Mouse (Mus musculus) limb, embryonic 12.5 days (tissue): ENCODE results near the gene 4930523C07Rik. TPM values are rescaled to one million over a fixed set of nuclear protein-coding genes. Genes with fewer than 3 reads are reported as not detected.

ENCODE experiments used
- ATAC-seq: fragments of 200-750 bp; cut with Nextera tagmentation; 2 replicates; pipeline ENCODE4 v1.8.0; 2017; ENCODE audit warnings: low read depth, moderate TSS enrichment; ENCODE audit not compliant: insufficient number of reproducible peaks, insufficient read depth, low FRiP score, low TSS enrichment
- H3K27ac ChIP-seq: fragments of 300-500 bp; sonication (generic); 2 replicates; pipeline ENCODE4 v1.5.1; 2016; ENCODE audit warnings: mild to moderate bottlenecking, moderate library complexity
- H3K27me3 ChIP-seq: fragments of 300-500 bp; sonication (generic); 2 replicates; pipeline ENCODE4 v1.6.1; 2016; ENCODE audit warnings: mild to moderate bottlenecking, moderate library complexity
- H3K36me3 ChIP-seq: fragments of 300-500 bp; sonication (generic); 2 replicates; pipeline ENCODE4 v1.6.1; 2016; ENCODE audit warnings: mild to moderate bottlenecking, moderate library complexity
- H3K4me1 ChIP-seq: fragments of 300-500 bp; sonication (generic); replicated peaks from 2 replicates; pipeline ENCODE4 v1.6.1; 2016
- H3K4me2 ChIP-seq: fragments of 300-500 bp; sonication (generic); 2 replicates; pipeline ENCODE4 v1.6.1; 2016; ENCODE audit warnings: mild to moderate bottlenecking, moderate library complexity
- H3K4me3 ChIP-seq: fragments of 300-500 bp; sonication (generic); replicated peaks from 2 replicates; pipeline ENCODE4 v1.5.1; 2016; ENCODE audit warnings: mild to moderate bottlenecking
- H3K9ac ChIP-seq: fragments of 300-500 bp; sonication (generic); replicated peaks from 2 replicates; pipeline ENCODE4 v1.6.1; 2016; ENCODE audit warnings: mild to moderate bottlenecking, moderate library complexity
- H3K9me3 ChIP-seq: fragments of 300-500 bp; sonication (generic); 2 replicates; pipeline ENCODE4 v1.6.1; 2016; ENCODE audit warnings: mild to moderate bottlenecking, moderate library complexity
- WGBS: fragments of 180-500 bp; shearing (Covaris S2); methylation state at CpG from one replicate; pipeline ENCODE4 v1.1.7; 2016; 5-methylcytosine and 5-hydroxymethylcytosine counted together
- polyA plus RNA-seq: library from polyadenylated mRNA; unstranded; fragments of >200 nt; fragmentation: Nextera tagmentation; extraction: Ambion mirVana; gene quantifications from 2 replicates; pipeline ENCODE4 v1.2.1, GENCODE M21; 2016

4930523C07Rik gene
- polyA plus RNA-seq, result 3.5 and 3.8 TPM in 2 replicates

DNA sequence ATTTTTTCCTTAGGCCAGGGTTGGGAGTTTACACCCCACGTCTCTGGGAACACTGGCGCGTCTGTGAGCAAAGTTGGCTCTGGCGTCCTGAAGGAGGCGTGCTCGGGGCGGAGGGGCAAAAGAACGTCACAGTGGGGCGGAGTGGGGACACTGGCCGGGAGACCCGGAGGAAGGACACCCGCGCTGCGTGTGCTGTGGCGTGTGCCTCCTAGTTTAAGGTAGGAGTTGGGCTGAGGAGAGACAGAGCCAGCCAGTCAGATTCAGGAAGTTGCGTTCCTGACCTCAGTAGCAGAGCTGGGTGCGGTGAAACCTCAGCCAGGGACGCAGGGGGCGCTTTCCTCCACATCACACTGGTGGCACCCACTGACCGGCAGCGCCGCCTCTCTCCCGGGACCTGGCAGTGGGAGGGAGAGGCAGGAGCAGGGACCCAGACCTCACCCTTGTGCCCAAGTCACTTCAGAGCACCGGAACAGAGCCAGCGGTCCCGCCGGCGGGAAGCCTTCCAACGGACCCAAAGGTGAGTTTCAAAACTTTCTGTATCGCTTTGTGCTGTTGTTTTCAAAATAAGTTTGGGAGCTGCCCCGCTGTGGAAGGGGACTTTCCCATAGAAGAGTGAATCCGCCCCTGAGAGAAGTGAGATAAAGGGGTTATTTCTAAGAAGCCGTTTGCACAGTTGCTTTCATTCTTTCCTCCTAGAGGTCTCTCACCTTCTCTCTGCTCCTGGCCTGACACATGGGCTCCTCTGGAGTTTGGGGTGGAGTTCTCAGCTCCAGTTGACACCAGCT lies at the start of gene 4930523C07Rik:
Gene 4930523C07Rik (plus strand): TSS at position 146 of the 785 bp plus-strand sequence.
- 3% methylated on average over 33 of the region's 33 CpGs for WGBS
- H3K4me3 ChIP-seq, result peak within 1 kb of the TSS; percentile 49
- no peak within 1 kb of the TSS for H3K27ac ChIP-seq
- H3K27me3 ChIP-seq, result 0 out of 2 replicates have a peak, but pooled peaks cover 7% of the 10 kb centered on the region
- H3K4me1 ChIP-seq, result no peaks in the 10 kb centered on the region
- peak; percentile 74 for ATAC-seq
- no peaks in the 10 kb centered on the region for H3K36me3 ChIP-seq
- peak within 1 kb of the TSS; percentile 76 for H3K4me2 ChIP-seq
- no peaks in the 10 kb centered on the region for H3K9me3 ChIP-seq
- H3K9ac ChIP-seq, result peak within 1 kb of the TSS; percentile 63

DNA sequence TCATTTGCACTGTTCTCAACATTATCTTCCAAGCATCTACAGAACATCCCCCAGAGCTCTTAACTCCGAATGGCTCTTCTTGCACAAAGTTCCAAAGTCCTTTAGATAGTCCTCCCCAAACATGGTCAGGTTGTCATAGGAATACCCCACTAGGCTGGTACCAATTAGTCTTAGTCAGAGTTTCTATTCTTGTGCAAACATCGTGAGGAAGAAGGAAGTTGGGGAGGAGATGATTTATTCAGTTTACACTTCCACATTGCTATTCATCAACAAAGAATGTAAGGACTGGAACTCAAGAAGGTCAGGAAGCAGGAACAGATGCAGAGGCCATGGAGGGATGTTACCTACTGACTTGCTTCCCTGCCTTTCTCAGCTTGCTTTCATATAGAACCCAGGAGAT lies 46.9 kb upstream of the 4930523C07Rik start:
- Histone ChIP-seq H3K9ac (no peak overlapping the region), H3K36me3 (no peaks in the 10 kb centered on the region), H3K9me3 (no peaks in the 10 kb centered on the region), H3K27me3 (no peaks in the 10 kb centered on the region), H3K4me3 (no peak overlapping the region), H3K27ac (no peak overlapping the region), H3K4me1 (no peaks in the 10 kb centered on the region), H3K4me2 (no peak overlapping the region)
- no peak for ATAC-seq
- 71% methylated on average over 2 of the region's 2 CpGs for WGBS

GRCm38 (mm10) chr1:159998349-159998748 lies 45.8 kb upstream of the 4930523C07Rik start:
- Histone ChIP-seq H3K4me3 (no peak overlapping the region), H3K9me3 (no peaks in the 10 kb centered on the region), H3K36me3 (no peaks in the 10 kb centered on the region), H3K27ac (no peak overlapping the region), H3K4me2 (no peak overlapping the region), H3K27me3 (no peaks in the 10 kb centered on the region), H3K4me1 (no peaks in the 10 kb centered on the region), H3K9ac (no peak overlapping the region)
- WGBS, result 91% methylated on average over 1 of the region's 1 CpGs
- ATAC-seq, result no peak

GRCm38 (mm10) chr1:159999232-159999631 lies 45.0 kb upstream of the 4930523C07Rik start:
- H3K27ac ChIP-seq, result no peak overlapping the region
- no peaks in the 10 kb centered on the region for H3K36me3 ChIP-seq
- no peaks in the 10 kb centered on the region for H3K4me1 ChIP-seq
- no peaks in the 10 kb centered on the region for H3K9me3 ChIP-seq
- H3K4me3 ChIP-seq, result no peak overlapping the region
- no peak overlapping the region for H3K4me2 ChIP-seq
- 76% methylated on average over 3 of the region's 3 CpGs for WGBS
- H3K9ac ChIP-seq, result no peak overlapping the region
- ATAC-seq, result no peak
- no peaks in the 10 kb centered on the region for H3K27me3 ChIP-seq

GRCm38 (mm10) chr1:160005319-160005718 lies 38.9 kb upstream of the 4930523C07Rik start:
- no peak for ATAC-seq
- H3K9me3 ChIP-seq, result no peaks in the 10 kb centered on the region
- no peak overlapping the region for H3K4me3 ChIP-seq
- H3K27me3 ChIP-seq, result no peaks in the 10 kb centered on the region
- no peak overlapping the region for H3K4me2 ChIP-seq
- no peak overlapping the region for H3K9ac ChIP-seq
- H3K36me3 ChIP-seq, result no peaks in the 10 kb centered on the region
- H3K4me1 ChIP-seq, result no peaks in the 10 kb centered on the region
- H3K27ac ChIP-seq, result no peak overlapping the region
- 68% methylated on average over 4 of the region's 4 CpGs for WGBS

DNA sequence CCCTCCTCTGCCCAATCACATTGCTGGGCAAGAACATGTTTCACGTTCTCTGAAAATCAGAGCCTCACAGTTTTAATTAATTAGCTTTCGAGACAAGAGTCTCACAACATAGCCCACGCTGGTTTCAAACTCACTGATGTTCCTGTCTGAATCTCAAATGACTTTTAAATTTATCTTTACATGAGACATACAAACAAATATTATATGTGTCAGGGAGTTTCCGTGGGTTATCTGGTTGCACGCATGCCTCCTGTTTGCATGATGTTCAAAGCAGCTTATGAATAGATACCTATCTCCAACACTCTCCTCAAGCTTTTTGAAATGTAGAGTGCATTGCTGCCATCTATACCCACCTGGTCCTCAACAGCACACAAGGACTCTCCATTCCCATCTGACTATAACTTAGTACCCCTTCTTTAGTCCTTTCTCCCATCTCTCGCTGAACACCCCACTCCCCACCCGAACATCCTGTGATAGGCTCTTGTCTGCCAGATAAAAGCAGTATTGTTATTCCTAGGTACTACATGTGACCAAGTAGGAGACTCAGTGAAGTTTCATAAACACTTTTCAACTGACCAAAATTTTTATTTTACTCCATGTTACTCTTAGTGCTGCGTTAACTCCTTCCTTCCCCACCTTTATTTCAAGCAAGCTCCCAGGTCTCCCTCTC lies 37.1 kb upstream of the 4930523C07Rik start:
- no peaks in the 10 kb centered on the region for H3K27me3 ChIP-seq
- 86% methylated on average over 8 of the region's 8 CpGs for WGBS

GRCm38 (mm10) chr1:160013042-160013441 lies 31.1 kb upstream of the 4930523C07Rik start:
- H3K9me3 ChIP-seq, result no peaks in the 10 kb centered on the region
- H3K4me1 ChIP-seq, result no peaks in the 10 kb centered on the region
- no peak overlapping the region for H3K9ac ChIP-seq
- no peak overlapping the region for H3K4me2 ChIP-seq
- no peak overlapping the region for H3K4me3 ChIP-seq
- WGBS, result 90% methylated on average over 3 of the region's 3 CpGs
- ATAC-seq, result no peak
- H3K36me3 ChIP-seq, result no peaks in the 10 kb centered on the region
- H3K27ac ChIP-seq, result no peak overlapping the region
- H3K27me3 ChIP-seq, result no peaks in the 10 kb centered on the region

More for the DNA sequence above, 37.1 kb upstream of the 4930523C07Rik start:
- Histone ChIP-seq H3K9ac (no peak overlapping the region), H3K4me3 (no peak overlapping the region), H3K4me1 (no peaks in the 10 kb centered on the region), H3K4me2 (no peak overlapping the region), H3K36me3 (no peaks in the 10 kb centered on the region), H3K27ac (no peak overlapping the region), H3K9me3 (no peaks in the 10 kb centered on the region)
- no peak for ATAC-seq

DNA sequence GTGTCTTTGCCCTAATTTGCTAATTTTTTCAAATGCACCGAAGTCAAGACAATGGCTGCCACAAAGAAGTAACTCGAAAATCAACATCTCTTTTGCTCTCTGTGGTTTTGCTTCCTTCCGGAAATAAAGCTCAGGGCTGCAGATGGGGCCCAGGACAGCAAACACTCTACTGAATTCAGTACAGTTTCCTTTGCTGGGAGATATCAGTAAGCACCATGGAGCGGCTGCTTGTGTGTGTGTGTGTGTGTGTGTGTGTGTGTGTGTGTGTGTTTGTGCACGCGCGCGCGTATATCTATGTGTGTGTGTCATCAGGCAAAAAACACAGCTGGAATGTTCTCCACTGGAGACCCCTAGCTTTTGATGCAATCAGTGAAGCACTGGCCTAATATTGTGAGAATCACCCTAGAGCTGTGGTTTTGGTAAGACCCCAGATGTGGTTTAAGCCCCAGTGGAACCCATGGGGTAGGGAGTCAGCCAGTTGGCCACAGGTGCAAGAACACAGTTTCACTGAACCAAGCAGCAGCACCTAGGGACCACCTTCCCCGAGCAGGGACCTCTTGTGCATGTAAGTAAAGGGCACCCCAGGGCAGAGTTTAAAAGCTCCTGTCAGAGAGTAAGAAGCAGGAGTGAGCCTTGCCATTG lies 19.7 kb upstream of the 4930523C07Rik start:
- H3K9me3 ChIP-seq, result no peaks in the 10 kb centered on the region
- 91% methylated on average over 10 of the region's 10 CpGs for WGBS
- H3K36me3 ChIP-seq, result no peaks in the 10 kb centered on the region
- ATAC-seq, result no peak
- no peak overlapping the region for H3K9ac ChIP-seq
- no peak overlapping the region for H3K4me3 ChIP-seq
- no peak overlapping the region for H3K27ac ChIP-seq
- no peak overlapping the region for H3K4me2 ChIP-seq
- no peaks in the 10 kb centered on the region for H3K4me1 ChIP-seq
- H3K27me3 ChIP-seq, result no peaks in the 10 kb centered on the region

DNA sequence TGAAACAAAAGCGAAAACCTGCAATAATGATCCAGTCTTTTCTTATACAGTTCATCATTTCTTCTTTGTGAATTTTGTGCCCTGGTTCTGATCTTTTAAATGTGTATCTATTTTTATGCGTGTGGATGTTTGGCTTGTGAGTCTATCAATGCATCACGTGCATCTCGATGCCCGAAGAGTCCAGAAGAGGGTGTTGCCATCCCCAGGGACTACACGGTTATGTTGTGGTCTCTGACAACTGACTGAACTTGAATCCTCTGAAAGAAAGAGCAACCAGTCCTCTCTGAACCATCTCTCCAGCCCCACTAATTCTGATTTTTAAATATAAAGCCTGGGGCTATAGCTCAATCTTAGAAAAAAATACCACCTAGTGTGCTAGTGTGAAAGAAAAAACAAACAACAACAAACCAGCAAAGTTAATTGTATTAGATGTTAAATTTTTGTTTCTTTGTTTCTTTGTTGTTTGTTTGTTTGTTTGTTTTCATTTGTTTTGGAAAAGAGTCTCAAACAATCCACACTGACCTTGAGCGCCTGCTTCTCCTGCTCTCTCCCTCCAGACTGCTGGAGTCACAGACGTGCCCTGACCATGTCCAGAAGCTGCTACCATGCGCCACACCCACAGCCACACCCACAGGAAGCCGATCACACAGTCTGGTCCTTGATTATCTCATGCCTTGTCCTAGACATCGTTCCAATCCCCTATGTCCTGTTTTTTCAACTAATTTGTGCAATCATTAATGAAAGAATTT lies 18.9 kb upstream of the 4930523C07Rik start:
- Histone ChIP-seq H3K9ac (no peak overlapping the region), H3K4me3 (no peak overlapping the region), H3K4me2 (no peak overlapping the region), H3K27me3 (no peaks in the 10 kb centered on the region), H3K9me3 (no peaks in the 10 kb centered on the region), H3K4me1 (no peaks in the 10 kb centered on the region), H3K27ac (no peak overlapping the region), H3K36me3 (no peaks in the 10 kb centered on the region)
- ATAC-seq, result no peak
- 74% methylated on average over 11 of the region's 11 CpGs for WGBS

DNA sequence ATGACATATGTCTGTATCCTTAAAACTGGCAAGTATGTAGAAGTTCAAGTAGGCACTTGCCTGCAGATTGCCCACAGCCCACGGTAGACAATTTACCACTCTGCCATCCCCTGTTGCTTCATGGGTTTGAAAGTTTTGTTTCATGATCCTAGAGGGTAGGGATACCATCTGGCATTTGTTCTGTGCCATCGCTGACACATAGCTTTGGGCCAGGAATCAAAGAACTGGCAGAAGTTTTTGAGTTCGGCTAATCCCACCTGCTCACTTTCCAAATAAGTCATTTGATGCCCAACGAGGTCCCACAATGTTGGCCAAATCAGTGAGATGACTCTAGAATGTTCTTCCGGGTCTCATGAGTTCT lies 18.3 kb upstream of the 4930523C07Rik start:
- H3K4me2 ChIP-seq, result no peak overlapping the region
- H3K27ac ChIP-seq, result no peak overlapping the region
- no peak for ATAC-seq
- WGBS, result 86% methylated on average over 5 of the region's 5 CpGs
- no peaks in the 10 kb centered on the region for H3K4me1 ChIP-seq
- no peak overlapping the region for H3K9ac ChIP-seq
- H3K9me3 ChIP-seq, result no peaks in the 10 kb centered on the region
- H3K27me3 ChIP-seq, result no peaks in the 10 kb centered on the region
- no peaks in the 10 kb centered on the region for H3K36me3 ChIP-seq
- no peak overlapping the region for H3K4me3 ChIP-seq

DNA sequence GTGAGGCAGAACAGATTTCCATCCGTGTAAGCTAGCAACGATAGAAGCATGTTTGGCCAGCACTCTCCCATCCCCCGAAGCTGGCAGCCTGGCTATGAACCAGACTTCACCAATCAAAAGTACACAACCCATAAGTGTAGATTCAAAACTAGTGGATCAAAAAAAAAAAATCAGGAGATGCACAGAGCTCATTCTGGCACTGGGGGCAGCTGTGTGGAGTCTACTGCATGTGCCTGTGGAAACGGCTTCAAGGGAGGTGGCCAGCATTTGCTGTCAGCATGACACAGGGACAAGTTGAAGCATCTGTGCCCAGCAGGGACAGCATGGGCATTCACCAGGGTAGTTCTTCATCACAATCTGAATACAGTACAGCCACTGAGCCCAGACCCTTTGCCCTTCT lies 16.2 kb upstream of the 4930523C07Rik start:
- Histone ChIP-seq H3K4me3 (no peak overlapping the region), H3K9me3 (no peaks in the 10 kb centered on the region), H3K4me2 (no peak overlapping the region), H3K27me3 (no peaks in the 10 kb centered on the region), H3K36me3 (no peaks in the 10 kb centered on the region), H3K27ac (no peak overlapping the region), H3K9ac (no peak overlapping the region), H3K4me1 (no peaks in the 10 kb centered on the region)
- no peak for ATAC-seq
- WGBS, result 64% methylated on average over 4 of the region's 4 CpGs
